Mouse (Mus musculus): ENCODE data around the gene Tgtp2. TPM values are rescaled to one million over a fixed set of nuclear protein-coding genes. Genes with fewer than 3 reads are reported as not detected.
"Not testable (repeated sequence)": the region's sequence is repeated elsewhere in the genome, so short reads cannot be mapped to it uniquely, and the experiment has no call there.

The Tgtp2 gene
- total RNA-seq, 4 experiments from 2014 or later, result 1.5 to 6.8 (median 3.8) TPM

DNA sequence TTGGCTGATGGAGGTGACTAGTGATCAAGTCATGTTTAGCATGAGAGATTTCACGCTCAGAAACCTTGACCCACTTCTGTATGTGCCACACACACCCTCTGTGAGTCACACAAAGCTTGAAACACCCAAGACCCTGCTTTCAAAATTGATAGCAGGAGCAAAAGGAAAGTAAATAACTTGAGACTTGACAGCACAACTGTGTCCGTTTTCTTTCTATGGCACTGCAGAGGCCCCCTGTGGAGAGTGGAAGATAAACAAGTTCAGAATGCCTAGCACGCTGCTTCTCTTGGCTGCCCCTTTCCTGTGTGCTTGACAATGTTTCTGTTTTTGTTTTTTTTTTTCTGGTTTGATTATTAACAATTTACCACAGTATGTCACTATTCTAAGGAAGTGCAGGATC, 20.9 kb upstream of the Tgtp2 start:
- no peak for DNase-seq

DNA sequence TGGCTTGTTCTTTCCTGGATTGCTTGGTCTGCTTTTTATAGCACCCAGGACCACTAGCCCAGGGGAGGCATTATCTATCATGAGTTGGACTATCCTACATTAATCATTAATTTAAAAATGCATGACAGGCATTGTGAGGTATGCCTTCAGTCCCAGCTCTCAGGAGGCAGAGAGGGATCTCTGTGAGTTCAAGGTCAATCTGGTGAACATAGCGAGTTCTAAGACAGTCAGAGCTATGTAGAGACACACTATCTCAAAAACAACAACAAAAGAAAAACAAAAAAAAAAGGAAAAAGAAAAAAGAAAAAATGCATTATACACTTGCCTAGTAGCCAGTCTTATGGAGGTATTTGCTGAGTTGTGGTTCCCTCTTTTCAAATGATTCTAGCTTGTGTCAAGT, 20.4 kb upstream of the Tgtp2 start:
- DNase-seq, result no peak

DNA sequence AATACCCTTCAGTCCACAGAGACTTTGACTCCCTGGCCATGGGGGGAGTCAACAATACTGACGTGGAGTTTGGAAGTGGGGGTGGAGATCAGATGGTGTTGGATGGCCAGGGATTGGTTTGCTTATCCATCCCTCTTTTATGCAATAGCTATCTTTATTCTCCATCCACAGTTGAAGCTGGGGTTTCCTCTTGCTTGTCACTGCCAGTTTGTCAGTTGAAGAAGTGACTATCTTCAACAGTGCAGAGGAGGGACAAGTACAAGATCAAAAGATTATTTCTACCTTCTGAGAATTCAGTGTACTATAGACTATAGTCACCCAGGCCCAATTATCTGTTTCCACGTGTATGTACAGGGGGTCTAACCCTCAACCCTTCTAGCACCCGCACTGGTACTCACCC, 19.8 kb upstream of the Tgtp2 start:
- DNase-seq, result no peak

DNA sequence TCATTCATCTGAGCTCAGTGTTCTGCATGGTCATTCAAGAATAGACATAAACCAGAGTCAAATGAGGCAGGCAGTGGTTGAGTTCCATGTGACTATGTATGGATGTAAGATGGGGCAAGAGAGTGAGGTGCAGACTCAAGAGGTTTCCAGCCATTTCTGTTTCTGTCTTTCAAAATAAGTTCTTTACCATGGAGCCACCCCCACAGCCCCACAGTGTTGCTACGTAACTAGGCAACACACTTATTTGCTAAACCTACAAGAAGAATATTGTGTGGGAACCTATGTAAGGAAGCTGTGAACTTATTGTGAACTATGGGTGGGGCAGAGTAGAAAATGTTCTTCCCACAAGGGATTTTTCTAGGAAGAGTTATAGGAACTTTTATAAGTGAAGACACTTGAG, 19.1 kb upstream of the Tgtp2 start:
- DNase-seq, result no peak

DNA sequence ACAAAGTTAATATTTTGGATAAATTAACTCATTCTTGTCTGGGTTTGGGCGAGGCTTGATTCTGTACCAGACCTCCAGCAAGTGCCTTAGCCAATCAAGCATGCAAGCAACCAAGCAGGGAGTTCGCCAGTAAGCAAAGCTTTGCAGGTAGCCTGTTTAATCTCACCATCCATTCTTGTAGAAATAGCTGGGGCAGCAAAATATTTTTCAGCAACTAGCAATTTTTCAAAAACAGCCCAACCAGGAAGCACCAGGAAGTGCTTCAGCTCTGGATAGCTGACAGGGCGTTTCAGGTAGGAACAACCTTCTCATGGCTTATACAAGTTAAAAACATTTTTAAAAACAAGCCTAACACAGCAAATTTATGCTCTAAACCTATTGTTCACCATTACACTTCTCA, 17.9 kb upstream of the Tgtp2 start:
- DNase-seq, result no peak

DNA sequence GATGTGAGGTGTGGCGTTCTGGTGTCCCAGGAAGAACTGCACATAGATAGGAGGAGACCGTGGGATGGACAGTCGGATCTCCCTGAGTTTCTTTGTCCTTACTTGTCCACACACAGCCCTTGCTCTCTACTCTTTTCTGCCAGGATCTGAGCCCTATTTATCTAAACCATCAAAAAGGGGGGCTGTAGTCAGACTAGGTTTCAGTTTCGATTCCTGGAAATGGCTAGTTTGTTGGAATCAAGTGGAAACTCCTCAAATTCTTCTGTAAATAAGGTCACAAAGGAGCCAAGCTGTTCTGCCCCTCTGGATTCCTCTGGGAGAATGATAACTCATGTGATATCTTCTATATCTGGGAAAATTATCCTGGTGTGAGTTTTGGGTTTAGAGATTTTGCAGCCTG, 17.4 kb upstream of the Tgtp2 start:
- DNase-seq, result no peak

DNA sequence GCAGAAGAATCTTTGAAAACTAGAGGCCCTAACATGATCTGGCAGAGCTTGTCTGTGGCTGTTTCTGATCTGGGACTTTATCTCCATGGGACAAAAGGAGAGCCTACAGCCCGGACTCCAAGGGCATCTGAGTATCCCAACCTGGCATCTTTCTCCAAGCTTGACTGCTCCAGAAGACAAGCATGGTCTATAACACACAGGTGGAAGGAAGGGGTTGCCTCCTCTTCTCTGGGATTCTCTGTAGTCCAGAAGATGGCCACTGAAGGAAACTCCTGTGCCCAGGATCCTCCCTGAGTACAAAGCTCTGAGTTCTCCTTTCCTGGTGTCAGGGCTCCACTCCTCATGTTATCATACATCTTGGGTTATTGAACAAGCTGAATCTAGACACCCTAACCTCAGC, 16.6 kb upstream of the Tgtp2 start:
- no peak for DNase-seq

DNA sequence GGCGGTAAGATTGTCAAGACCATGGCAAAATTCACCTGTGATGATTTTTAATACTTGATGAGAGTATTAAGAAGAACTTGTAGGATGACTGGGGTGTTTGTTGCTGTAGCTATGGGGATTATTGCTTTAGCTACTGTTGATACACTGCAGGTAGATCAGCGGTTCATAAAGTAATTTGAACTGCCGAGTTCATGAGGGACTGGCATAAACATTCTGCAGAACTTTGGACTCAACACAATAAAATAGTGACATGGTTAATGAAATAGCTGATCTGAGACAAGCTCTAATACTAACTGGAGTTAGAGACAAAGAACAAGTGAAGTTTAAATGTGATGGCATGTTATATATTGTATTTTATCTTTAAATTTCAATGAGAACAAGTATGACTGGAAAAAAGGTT, 14.7 kb upstream of the Tgtp2 start:
- DNase-seq, result no peak

DNA sequence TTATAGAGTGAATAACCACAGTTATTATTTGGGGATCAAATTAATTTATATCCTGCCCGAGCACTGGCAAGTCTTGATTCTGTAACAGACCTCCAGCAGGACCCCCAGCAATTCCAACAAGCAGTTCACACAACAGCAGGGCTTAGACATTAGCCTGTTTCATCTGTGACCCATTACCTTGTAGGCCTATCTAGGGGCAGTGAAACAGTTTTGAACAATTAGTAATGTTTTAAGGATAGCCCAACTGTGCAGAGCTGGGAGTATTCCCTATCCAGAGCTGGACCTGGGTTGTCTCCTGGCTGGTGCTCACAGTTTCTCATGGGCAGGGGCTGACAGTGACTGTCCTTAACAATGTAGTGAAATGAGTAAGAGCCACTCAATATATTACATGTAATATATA, 13.0 kb upstream of the Tgtp2 start:
- no peak for DNase-seq

DNA sequence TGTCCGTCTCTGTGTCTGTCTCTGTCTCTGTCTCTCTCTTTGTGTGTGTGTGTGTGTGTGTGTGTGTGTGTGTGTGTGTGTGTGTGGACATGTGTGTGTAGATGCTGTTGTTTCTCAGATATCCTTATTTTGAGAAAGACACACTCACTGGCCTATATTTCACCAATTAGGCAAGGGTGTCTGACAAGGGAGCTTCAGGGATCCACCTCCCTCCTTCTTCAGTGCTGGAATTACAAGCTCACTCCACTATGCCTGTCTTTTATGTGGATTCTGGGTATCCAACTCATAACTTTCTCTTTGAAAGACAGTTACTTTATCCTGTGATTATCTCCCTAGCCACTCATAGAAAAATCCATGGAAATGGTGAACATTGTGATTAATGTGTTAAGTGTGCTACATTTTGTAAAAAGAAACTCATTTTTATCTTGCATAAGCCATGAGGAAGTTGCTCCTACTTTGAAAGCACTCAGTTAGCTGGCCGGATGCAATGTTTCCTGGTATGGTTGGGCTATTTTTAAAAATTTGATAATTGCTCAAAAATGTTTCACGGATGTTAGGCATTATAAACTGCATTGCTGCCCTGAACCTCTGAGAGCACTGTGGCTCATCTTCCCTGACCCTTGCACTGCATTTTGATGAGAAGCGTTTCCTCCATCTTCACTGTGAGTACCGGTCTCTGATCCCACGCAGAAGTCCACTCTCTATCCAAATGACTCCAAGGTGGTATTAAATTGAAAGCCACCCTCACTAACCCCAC, 12.2 kb upstream of the Tgtp2 start, which contains the start of gene Ifi47:
Ifi47 (plus strand) TSS at position 587 of the 757 bp plus-strand sequence.
- not testable (repeated sequence) for DNase-seq

DNA sequence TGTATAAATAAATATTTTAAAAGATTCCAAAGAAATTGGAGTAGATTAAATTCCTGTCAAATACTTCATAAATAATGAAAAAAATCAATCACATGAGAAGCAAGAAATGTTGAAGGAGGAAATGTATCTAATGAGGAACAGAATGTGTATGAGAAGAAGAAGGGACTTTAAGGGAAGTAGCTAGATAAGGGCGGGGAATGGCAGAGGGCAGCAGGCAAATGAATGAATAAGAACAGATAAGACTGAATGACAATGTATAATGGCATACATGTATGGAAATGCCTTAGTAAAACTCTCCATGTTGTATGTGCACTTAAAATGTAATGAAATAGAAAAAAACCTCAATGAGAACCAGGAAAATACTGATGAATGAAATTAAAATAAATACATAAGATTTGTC, 4.4 kb upstream of the Tgtp2 start:
- DNase-seq, result no peak

DNA sequence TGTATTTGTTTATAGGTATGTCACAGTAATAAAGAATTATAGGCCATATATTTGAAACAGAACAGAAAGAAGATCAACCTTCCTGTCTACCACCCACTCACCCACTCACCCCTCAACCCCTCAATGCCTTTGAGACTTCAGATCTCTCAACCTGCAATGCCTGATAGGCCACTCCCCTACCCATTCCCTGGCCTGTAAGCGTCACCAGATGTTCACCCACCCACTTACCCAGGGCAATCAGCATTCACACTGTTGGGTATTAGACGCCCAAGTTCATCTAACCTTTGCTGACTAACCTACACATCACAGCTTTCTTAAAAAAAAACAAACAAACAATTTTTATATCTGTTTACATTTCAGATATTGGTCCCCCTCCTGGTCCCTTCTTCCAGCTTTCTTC, 2.1 kb downstream of the Tgtp2 start:
- not testable (repeated sequence) for DNase-seq

GRCm38 (mm10) chr11:49060061-49060460, 3.9 kb downstream of the Tgtp2 start:
- DNase-seq, result not testable (repeated sequence)

- DNase-seq, result not testable (repeated sequence)
These were observed 12.1 kb downstream of the Tgtp2 start for GRCm38 (mm10) chr11:49051894-49052293.

DNA sequence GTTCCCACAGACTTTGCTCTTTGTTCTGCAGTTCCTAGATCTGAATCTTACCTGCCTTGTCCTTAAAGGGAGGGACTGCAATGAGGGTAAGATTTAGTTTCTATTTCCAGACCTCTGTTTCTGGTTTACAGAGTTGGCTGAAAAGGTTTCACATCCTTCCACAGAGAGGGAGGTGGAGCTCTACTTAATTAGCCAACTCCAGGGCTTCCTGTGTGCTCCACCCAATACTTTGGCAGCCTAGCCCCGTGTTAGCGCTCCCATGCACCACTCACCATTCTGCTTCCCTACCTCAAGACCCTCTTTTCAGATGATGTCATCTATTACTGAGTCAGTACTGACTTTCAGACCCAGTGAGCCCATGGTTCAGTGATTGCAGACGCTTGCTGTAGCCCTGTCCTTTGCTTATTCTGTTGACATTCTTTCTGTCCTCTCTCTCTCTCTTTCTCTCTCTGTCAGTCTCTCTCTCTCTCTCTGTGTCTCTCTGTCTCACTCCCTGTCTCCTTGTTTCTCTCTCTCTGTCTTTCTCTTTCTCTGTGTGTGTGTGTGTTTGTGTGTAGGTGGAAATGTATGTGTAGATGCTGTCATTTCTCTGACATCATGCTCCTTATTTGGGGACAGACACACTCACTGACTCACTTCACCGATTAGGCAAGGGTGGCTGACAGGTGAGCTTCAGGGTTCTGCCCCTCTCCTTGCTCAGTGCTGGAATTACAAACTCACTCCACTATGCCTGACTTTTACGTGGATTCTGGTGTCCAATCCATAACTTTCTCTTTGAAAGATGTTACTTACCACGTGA, 12.7 kb downstream of the Tgtp2 start, which contains the start of gene 9930111J21Rik2:
9930111J21Rik2 (minus strand) TSS at position 150 of the 799 bp plus-strand sequence.
- not testable (repeated sequence) for DNase-seq

GRCm38 (mm10) chr11:49050064-49050463, 13.9 kb downstream of the Tgtp2 start:
- not testable (repeated sequence) for DNase-seq

- not testable (repeated sequence) for DNase-seq
These were observed 51.9 kb downstream of the Tgtp2 start for GRCm38 (mm10) chr11:49012074-49012473.

Other genes starting within 250 kb of the Tgtp2 start
- 10 to 100 TPM; 35.5 to 69.9 (median 49.8) TPM for gene Trim41, start 246.9 kb downstream of the Tgtp2 start, total RNA-seq (2022)
- gene Trim7, start 238.1 kb downstream of the Tgtp2 start, total RNA-seq (2022), result 10 to 100 TPM; 10.1 to 14.9 (median 10.9) TPM
- gene Gm12184, start 237.6 kb downstream of the Tgtp2 start, total RNA-seq (2022), result 1 to 10 TPM; 2.9 to 3.5 (median 3.3) TPM
- 10 to 100 TPM; 21.0 to 26.7 (median 25.2) TPM for gene Irgm1, start 192.5 kb downstream of the Tgtp2 start, total RNA-seq (2022)
- gene Gm5431, start 162.0 kb downstream of the Tgtp2 start, total RNA-seq (2022), result 1 to 10 TPM; 1.4 to 2.8 (median 2.6) TPM
- 10 to 100 TPM in 1 of 4 experiments, 1 to 10 TPM in 3; 6.8 to 10.7 (median 8.6) TPM for gene Psme2b, start 118.0 kb downstream of the Tgtp2 start, total RNA-seq (2022)
- gene Olfr56, start 85.3 kb downstream of the Tgtp2 start, total RNA-seq (2022), result under 1 TPM in 3 of 4 experiments, not detected in 1; 0.11 to 0.14 (median 0.12) TPM
- gene 9930111J21Rik1, start 84.8 kb downstream of the Tgtp2 start, total RNA-seq (2022), result 1 to 10 TPM; 2.3 to 4.5 (median 3.0) TPM
- 1 to 10 TPM; 2.3 to 4.4 (median 3.2) TPM for gene Gm12185, start 72.0 kb downstream of the Tgtp2 start, total RNA-seq (2022)
- 1 to 10 TPM; 3.2 to 5.3 (median 4.2) TPM for gene Tgtp1, start 70.0 kb downstream of the Tgtp2 start, total RNA-seq (2022)
- 1 to 10 TPM; 3.1 to 6.9 (median 3.9) TPM for gene 9930111J21Rik2, start 13.0 kb downstream of the Tgtp2 start, total RNA-seq (2022)
- 1 to 10 TPM; 4.4 to 7.4 (median 6.7) TPM for gene Ifi47, start 12.4 kb upstream of the Tgtp2 start, total RNA-seq (2022)
- 1 to 10 TPM; 1.8 to 5.0 (median 3.1) TPM for gene Olfr1396, start 50.7 kb upstream of the Tgtp2 start, total RNA-seq (2022)
- gene Olfr1395, start 78.1 kb upstream of the Tgtp2 start, total RNA-seq (2022), result not detected
- gene Olfr1394, start 90.2 kb upstream of the Tgtp2 start, total RNA-seq (2022), result not detected
- 10 to 100 TPM; 21.5 to 41.8 (median 32.6) TPM for gene Btnl9, start 123.0 kb upstream of the Tgtp2 start, total RNA-seq (2022)
- gene Zfp62, start 139.1 kb upstream of the Tgtp2 start, total RNA-seq (2022), result 10 to 100 TPM; 28.1 to 40.1 (median 36.2) TPM
- 100 to 1,000 TPM; 114 to 131 (median 124) TPM for gene Mgat1, start 180.0 kb upstream of the Tgtp2 start, total RNA-seq (2022)
- not detected for gene Olfr1393, start 214.1 kb upstream of the Tgtp2 start, total RNA-seq (2022)
- gene Olfr1392, start 221.1 kb upstream of the Tgtp2 start, total RNA-seq (2022), result not detected
- not detected for gene Olfr10, start 240.5 kb upstream of the Tgtp2 start, total RNA-seq (2022)